Mouse (Mus musculus) heart, embryonic 14.5 days (tissue): ENCODE measurements around the gene Nom1. TPM values are rescaled to one million over a fixed set of nuclear protein-coding genes. Genes with fewer than 3 reads are reported as not detected.

ENCODE experiments used
- ATAC-seq: fragments of 200-750 bp; cut with Nextera tagmentation; 2 replicates; pipeline ENCODE4 v1.8.0; 2017; ENCODE audit warnings: low read depth, moderate TSS enrichment; ENCODE audit not compliant: insufficient number of reproducible peaks, insufficient read depth, low FRiP score
- H3K27ac ChIP-seq, 2 experiments: fragments of 200-500 bp in 1 of 2; fragments of 300-500 bp in 1 of 2; sonication (generic) in 1 of 2; replicated peaks in 1 of 2; 2 replicates each; pipeline ENCODE4 v1.5.1; 2012 to 2014; ENCODE audit warnings: low read depth in 2 of 2, low read length in 2 of 2, control low read depth in 1 of 2, mild to moderate bottlenecking in 1 of 2, mixed read lengths in 1 of 2; ENCODE audit not compliant: control insufficient read depth in 1 of 2, insufficient read depth in 1 of 2
- H3K27me3 ChIP-seq: fragments of 300-500 bp; sonication (generic); 2 replicates; pipeline ENCODE4 v1.6.1; 2014; ENCODE audit warnings: mild to moderate bottlenecking, low read length, control low read depth; ENCODE audit not compliant: control insufficient read depth, insufficient read depth
- H3K36me3 ChIP-seq: fragments of 300-500 bp; sonication (generic); 2 replicates; pipeline ENCODE4 v1.6.1; 2014; ENCODE audit warnings: mild to moderate bottlenecking, control low read depth, low read length, mixed read lengths; ENCODE audit not compliant: control insufficient read depth, insufficient read depth
- H3K4me1 ChIP-seq, 2 experiments: fragments of 200-500 bp in 1 of 2; fragments of 300-500 bp in 1 of 2; sonication (generic) in 1 of 2; 2 replicates each; pipeline ENCODE4 v1.6.1; 2012 to 2014; ENCODE audit warnings: low read length in 2 of 2, control low read depth in 1 of 2, mixed read lengths in 1 of 2; ENCODE audit not compliant: control insufficient read depth in 2 of 2, insufficient read depth in 2 of 2
- H3K4me2 ChIP-seq: fragments of 300-500 bp; sonication (generic); 2 replicates; pipeline ENCODE4 v1.6.1; 2014; ENCODE audit warnings: mild to moderate bottlenecking, low read length
- H3K4me3 ChIP-seq, 2 experiments: fragments of 200-500 bp in 1 of 2; fragments of 300-500 bp in 1 of 2; sonication (generic) in 1 of 2; 2 replicates each; pipeline ENCODE4 v1.5.1; 2012 to 2014; ENCODE audit warnings: low read length in 2 of 2, mild to moderate bottlenecking in 2 of 2, control low read depth in 1 of 2, low read depth in 1 of 2, moderate library complexity in 1 of 2; ENCODE audit not compliant: control insufficient read depth in 1 of 2, insufficient read depth in 1 of 2
- H3K9ac ChIP-seq: fragments of 300-500 bp; sonication (generic); 2 replicates; pipeline ENCODE4 v1.6.1; 2014; ENCODE audit warnings: mild to moderate bottlenecking, low read length
- H3K9me3 ChIP-seq: fragments of 300-500 bp; sonication (generic); 2 replicates; pipeline ENCODE4 v1.6.1; 2016; ENCODE audit warnings: low read length, control low read depth; ENCODE audit not compliant: control insufficient read depth
- WGBS: fragments of 180-500 bp; shearing (Covaris S2); extraction: QIAGEN DNeasy Blood & Tissue Kit; methylation state at CpG from one replicate; pipeline ENCODE4 v1.1.7; 2014; 5-methylcytosine and 5-hydroxymethylcytosine counted together
- polyA plus RNA-seq: library from polyadenylated mRNA; unstranded; fragments of >200 nt; fragmentation: Nextera tagmentation; extraction: Ambion mirVana; gene quantifications from 2 replicates; pipeline ENCODE4 v1.2.1, GENCODE M21; 2014

Gene Nom1
- 11.4 and 13.1 TPM in 2 replicates for polyA plus RNA-seq

GRCm38 (mm10) chr5:29434228-29434871 lies at the start of gene Nom1:
Gene Nom1, plus strand, starts transcription at chr5:29434664.
- Histone ChIP-seq H3K4me1 (peaks cover 8 to 13% of the 10 kb centered on the region in 2 experiments), H3K27ac (peak within 1 kb of the TSS; percentile 11 to 75; a peak in 3 of 4 replicates), H3K27me3 (peaks cover 6% of the 10 kb centered on the region; the same call in 1 of the 2 replicates), H3K9ac (peak within 1 kb of the TSS; percentile 87), H3K9me3 (no peaks in the 10 kb centered on the region), H3K4me3 (peak within 1 kb of the TSS; percentile 84 to 86), H3K36me3 (peaks cover 39% of the 10 kb centered on the region), H3K4me2 (peak within 1 kb of the TSS; percentile 78)
- peak; percentile 88 for ATAC-seq
- 5% methylated on average over 29 of the region's 29 CpGs for WGBS

DNA sequence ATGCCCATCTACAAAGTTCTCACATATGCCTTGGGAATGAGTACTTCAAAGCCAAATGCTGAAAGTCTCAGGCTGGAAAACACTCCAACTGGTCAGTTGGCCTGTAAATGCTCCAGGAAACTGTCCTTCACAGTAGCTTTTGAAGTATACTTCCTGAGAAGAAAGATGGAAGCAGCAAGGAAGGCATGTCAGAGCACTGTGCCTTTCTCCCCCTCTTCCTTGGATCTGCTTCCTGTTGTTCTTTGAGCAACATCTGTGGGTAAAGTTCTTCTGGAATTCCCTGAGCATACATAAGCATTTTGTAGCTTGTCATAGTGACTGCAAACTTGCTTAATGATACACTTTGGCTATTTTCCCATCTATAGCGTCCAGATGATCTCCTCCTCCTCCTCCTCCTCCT lies 46.9 kb upstream of the Nom1 start:
- no peak overlapping the region for H3K4me2 ChIP-seq
- H3K4me1 ChIP-seq, result no peaks in the 10 kb centered on the region; a peak in 1 of 4 replicates
- peak overlapping the region; percentile 40 to 67 for H3K27ac ChIP-seq
- no peak for ATAC-seq
- H3K27me3 ChIP-seq, result peaks cover 3% of the 10 kb centered on the region; the same call in 1 of the 2 replicates
- H3K9me3 ChIP-seq, result no peaks in the 10 kb centered on the region
- WGBS, result 32% methylated on average over 1 of the region's 1 CpGs
- no peaks in the 10 kb centered on the region for H3K36me3 ChIP-seq
- no peak overlapping the region for H3K4me3 ChIP-seq
- H3K9ac ChIP-seq, result no peak overlapping the region

- no peak overlapping the region for H3K4me2 ChIP-seq
- 40% methylated on average over 7 of the region's 7 CpGs for whole genome bisulfite sequencing
- H3K9me3 ChIP-seq, result no peaks in the 10 kb centered on the region
- no peak overlapping the region for H3K9ac ChIP-seq
- H3K36me3 ChIP-seq, result no peaks in the 10 kb centered on the region
- ATAC-seq, result peak; percentile 78
- H3K27ac ChIP-seq, result peak overlapping the region; percentile 67 to 71
- no peak overlapping the region for H3K4me3 ChIP-seq
- H3K4me1 ChIP-seq, result no peaks in the 10 kb centered on the region; a peak in 1 of 4 replicates
- H3K27me3 ChIP-seq, result peaks cover 3% of the 10 kb centered on the region; the same call in 1 of the 2 replicates
These were observed 46.1 kb upstream of the Nom1 start for GRCm38 (mm10) chr5:29388181-29388943.

DNA sequence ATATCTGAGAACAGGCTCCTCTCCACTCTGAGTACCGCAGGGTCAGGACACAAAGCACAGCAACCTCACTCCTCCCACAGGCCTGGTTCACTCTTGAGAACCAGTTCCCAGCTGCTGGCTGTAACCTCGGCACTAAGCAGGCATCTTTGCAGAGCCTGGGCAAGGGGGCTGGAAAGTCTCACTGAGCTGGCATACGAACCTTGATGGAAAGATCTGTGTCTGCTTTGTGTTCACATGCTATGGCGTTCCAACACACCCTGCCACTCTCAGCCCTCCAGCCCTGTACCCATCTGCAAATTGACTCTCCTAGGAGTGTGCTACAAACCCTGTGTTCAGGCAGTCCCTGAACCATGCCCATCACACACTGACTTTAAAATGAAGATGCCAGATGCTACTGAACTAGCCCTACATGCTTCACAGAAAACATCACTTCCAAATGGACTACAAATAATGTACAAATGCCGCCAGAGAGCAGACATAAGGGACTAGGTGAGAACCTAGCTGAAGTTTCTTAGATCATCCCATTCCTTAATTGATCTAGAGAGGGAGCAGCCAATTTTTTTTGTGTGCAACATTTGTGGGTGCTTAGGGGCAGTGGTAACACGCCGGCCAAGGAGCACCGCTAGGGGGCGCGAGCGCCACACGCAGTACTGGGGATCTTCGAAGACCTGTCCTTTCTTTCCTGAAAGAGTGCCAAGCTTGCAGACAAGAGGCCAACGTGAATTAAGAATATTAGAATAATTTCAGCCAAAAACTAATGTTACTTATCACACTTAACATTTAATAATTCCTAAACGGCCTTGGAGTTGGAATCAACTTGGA lies 45.3 kb upstream of the Nom1 start:
- Histone ChIP-seq H3K27me3 (peaks cover 3% of the 10 kb centered on the region; the same call in 1 of the 2 replicates), H3K4me3 (no peak overlapping the region), H3K9ac (no peak overlapping the region), H3K27ac (peak overlapping the region in 1 of 2 experiments; percentile 67; a peak in 1 of 4 replicates), H3K4me1 (no peaks in the 10 kb centered on the region; a peak in 1 of 4 replicates), H3K4me2 (no peak overlapping the region), H3K9me3 (no peaks in the 10 kb centered on the region), H3K36me3 (no peaks in the 10 kb centered on the region)
- ATAC-seq, result no peak
- 16% methylated on average over 15 of the region's 15 CpGs for WGBS

DNA sequence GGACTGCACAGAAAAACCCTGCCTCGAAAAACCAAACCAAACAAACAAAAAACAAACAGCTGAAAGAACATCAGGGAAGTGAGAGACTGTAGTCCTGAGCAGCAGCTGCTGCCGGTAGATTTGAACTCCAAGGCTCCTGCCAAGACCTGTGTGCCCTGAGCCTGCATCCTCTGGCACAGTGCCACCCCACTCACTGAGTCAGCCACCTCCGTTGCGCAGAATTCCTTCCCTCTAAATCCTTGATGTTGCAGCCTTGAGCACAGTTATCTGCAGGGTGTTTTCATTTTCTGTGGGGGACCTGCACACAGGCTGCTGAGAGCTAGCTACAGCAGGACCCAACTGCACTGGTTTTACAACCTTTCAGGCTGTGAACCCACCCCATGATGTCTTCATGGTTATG lies 36.0 kb upstream of the Nom1 start:
- H3K4me3 ChIP-seq, result no peak overlapping the region
- ATAC-seq, result no peak
- no peaks in the 10 kb centered on the region for H3K9me3 ChIP-seq
- no peaks in the 10 kb centered on the region for H3K4me1 ChIP-seq
- no peak overlapping the region for H3K9ac ChIP-seq
- no peaks in the 10 kb centered on the region for H3K27me3 ChIP-seq
- H3K27ac ChIP-seq, result no peak overlapping the region
- WGBS, result 49% methylated on average over 4 of the region's 4 CpGs
- no peak overlapping the region for H3K4me2 ChIP-seq
- no peaks in the 10 kb centered on the region for H3K36me3 ChIP-seq

DNA sequence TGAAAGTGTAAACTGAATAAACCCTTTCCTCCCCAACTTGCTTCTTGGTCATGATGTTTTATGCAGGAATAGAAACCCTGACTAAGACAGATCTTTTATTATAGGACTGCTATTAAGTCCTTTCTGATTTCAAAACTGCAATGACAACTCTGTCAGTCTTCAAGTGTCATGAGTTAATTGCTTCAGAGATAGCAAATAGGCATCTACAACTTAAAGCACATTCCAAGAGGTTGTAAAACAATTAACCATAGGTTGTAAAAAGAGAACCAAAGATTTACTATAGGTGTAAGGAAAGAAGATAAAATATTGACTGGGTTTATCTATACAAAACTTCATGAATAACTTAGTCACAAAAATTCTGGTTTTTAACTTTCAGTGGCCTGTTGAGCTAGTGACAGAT lies 23.6 kb upstream of the Nom1 start:
- H3K27me3 ChIP-seq, result no peaks in the 10 kb centered on the region
- H3K36me3 ChIP-seq, result no peaks in the 10 kb centered on the region
- no peak overlapping the region for H3K9ac ChIP-seq
- H3K4me1 ChIP-seq, result no peaks in the 10 kb centered on the region
- no peak overlapping the region for H3K27ac ChIP-seq
- H3K4me2 ChIP-seq, result no peak overlapping the region
- no peak overlapping the region for H3K4me3 ChIP-seq
- no peak for ATAC-seq
- no peaks in the 10 kb centered on the region for H3K9me3 ChIP-seq

GRCm38 (mm10) chr5:29413041-29413440 lies 21.4 kb upstream of the Nom1 start:
- H3K36me3 ChIP-seq, result no peaks in the 10 kb centered on the region
- no peak overlapping the region for H3K4me2 ChIP-seq
- H3K27ac ChIP-seq, result no peak overlapping the region
- H3K9ac ChIP-seq, result no peak overlapping the region
- H3K9me3 ChIP-seq, result no peaks in the 10 kb centered on the region
- no peaks in the 10 kb centered on the region for H3K27me3 ChIP-seq
- H3K4me3 ChIP-seq, result no peak overlapping the region
- no peak for ATAC-seq
- no peaks in the 10 kb centered on the region for H3K4me1 ChIP-seq
- 77% methylated on average over 3 of the region's 3 CpGs for WGBS
